Mouse (Mus musculus) megakaryocyte progenitor cell, adult 5-6 weeks (primary cell): ENCODE measurements around the gene Vmn2r96. TPM values are rescaled to one million over a fixed set of nuclear protein-coding genes. Genes with fewer than 3 reads are reported as not detected.
A peak's percentile ranks its signal among the peaks of the same experiment; 100 is the strongest.
"Not testable (repeated sequence)": the region's sequence is repeated elsewhere in the genome, so short reads cannot be mapped to it uniquely, and the experiment has no call there.

Source experiments
- ATAC-seq: replicated peaks from 2 replicates; pipeline ENCODE4 v1.8.0; 2016; ENCODE audit warnings: mild to moderate bottlenecking, moderate TSS enrichment, inconsistent platforms; ENCODE audit not compliant: poor library complexity
- total RNA-seq, 2 experiments: library from RNA; stranded (forward) in 1 of 2; stranded (reverse) in 1 of 2; fragments of 157-497, 149-512 nt in 1 of 2; fragments of 200-1000 nt in 1 of 2; gene quantifications; 2 replicates each; pipeline versions ENCODE4 v1.2.3 to v1.2.4; 2015 to 2017

Vmn2r96 gene
- total RNA-seq (2015) (not detected in 2 replicates), total RNA-seq (2017) (not detected in 2 replicates)

GRCm38 (mm10) chr17:18572851-18573250 is at the start of gene Vmn2r96:
Gene Vmn2r96 (plus strand): TSS chr17:18573151.
- not testable (repeated sequence) for ATAC-seq

DNA sequence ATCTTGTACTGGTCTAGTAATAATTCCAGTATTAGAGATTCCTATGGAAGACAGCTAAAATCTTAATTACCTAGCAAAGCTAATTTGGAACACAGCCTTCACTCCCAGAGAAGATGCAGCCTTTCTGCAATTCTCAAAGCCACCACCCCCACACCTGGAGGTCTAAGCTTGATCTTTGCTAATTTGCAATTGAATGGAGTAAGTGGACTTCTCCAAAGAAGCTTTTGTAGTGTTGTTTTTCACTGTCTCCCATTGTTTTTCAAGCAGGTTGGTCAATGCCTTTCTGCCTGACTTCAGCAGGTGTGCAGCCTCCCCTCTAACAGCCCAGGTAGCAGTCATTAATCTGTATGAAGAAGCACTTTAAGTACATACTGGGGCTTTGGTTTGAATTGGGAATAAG is 49.6 kb upstream of the Vmn2r96 start:
- ATAC-seq, result no peak

GRCm38 (mm10) chr17:18523991-18524390 is 49.0 kb upstream of the Vmn2r96 start:
- ATAC-seq, result no peak

DNA sequence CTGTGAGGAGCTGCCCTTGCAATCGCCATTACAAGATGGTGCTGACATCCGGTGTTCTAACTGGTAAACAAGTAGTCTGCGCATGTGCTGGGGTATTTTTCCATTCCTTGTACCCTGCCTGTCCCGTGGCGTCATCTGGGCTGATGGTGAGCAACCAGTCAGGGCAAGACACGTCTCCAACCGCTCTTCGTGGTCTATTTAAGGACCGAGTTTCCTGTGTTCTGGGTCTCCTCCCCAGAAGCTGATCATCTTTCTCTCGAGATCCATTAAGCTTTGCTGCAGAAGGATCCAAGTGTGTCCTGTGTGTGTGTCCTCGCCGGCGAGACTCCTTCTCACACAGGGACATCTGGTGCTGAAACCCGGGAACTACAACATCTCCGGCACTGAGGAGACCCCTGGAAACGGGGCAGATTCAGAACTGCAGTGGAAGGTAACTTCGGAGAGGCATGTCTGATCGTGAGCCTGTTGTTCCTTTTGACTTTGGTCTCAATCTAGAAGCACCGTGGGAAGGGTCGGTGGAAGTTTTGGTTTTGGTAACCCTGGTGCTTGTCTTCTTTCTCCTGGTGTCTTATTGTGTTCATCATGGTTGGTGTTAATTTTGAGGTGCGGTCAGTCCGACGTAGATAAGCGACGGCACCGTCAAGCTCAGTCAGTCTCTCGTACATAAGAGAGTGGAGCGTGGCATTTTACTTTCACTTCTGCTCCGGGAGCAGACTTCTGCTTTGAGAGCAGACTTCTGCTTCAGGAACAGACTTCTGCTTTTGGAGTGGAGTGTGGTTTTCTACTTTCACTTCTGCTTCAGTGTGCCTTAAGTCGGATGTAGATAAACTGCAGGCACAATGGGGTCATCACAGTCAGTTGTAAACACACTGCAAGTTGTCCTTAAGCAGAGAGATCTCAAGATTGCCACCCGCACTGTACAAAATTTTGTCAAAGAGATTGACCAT is 14.5 kb upstream of the Vmn2r96 start:
- ATAC-seq, result peak; percentile 93

- ATAC-seq, result not testable (repeated sequence)
Observed at GRCm38 (mm10) chr17:18566186-18566585, 6.8 kb upstream of the Vmn2r96 start.

DNA sequence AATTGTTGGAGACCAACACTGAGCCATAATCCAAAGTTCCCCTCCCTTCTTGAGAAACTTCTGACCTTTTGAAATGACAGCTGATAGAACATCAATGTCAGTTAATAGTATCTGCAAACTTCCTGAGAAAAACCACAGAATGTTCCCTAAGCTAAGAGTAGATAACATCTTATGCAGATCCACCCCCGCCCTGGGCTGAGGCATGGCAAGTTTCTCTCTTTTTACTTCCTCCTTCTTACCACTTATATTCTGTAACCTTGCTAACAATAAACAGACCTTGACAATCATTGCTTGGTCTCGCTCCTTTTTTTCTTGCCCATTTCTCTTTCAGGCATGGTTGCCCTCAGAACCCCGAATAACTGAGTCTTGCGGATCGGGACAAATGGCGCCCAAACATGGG is 42.2 kb downstream of the Vmn2r96 start:
- ATAC-seq, result not testable (repeated sequence)

GRCm38 (mm10) chr17:18626532-18626931 is 53.6 kb downstream of the Vmn2r96 start:
- no peak for ATAC-seq

Other genes starting within 250 kb of the Vmn2r96 start
- gene Vmn2r95, start 149.1 kb upstream of the Vmn2r96 start, total RNA-seq (2015), result not detected in 2 replicates
- gene Vmn2r95, start 149.1 kb upstream of the Vmn2r96 start, total RNA-seq (2017), result not detected in 2 replicates